Mouse (Mus musculus) kidney, adult 2 months (tissue): ENCODE measurements around the gene Kcnq1.

Experiments
- CTCF ChIP-seq: fragments of 200-500 bp; conservative IDR thresholded peaks from 2 replicates; pipeline ENCODE4 v1.5.1; 2011; ENCODE audit warnings: low read depth, mild to moderate bottlenecking, control low read depth, low read length, moderate library complexity, mixed read lengths; ENCODE audit not compliant: insufficient read depth, insufficient read length
- POLR2A ChIP-seq: fragments of 200-500 bp; IDR thresholded peaks from one replicate; pipeline ENCODE4 v1.6.1; 2011; ENCODE audit warnings: low read depth, low read length, control low read depth

- TF ChIP-seq POLR2A (no peak), CTCF (peak; percentile 38; the same call in 1 of the 2 replicates)
Observed at GRCm38 (mm10) chr7:143110803-143111202, 4.6 kb downstream of the Kcnq1 start.
